Mouse (Mus musculus): ENCODE data around the gene Pitpna. TPM values are rescaled to one million over a fixed set of nuclear protein-coding genes. Genes with fewer than 3 reads are reported as not detected.
"Not testable (repeated sequence)": the region's sequence is repeated elsewhere in the genome, so short reads cannot be mapped to it uniquely, and the experiment has no call there.

The Pitpna gene
- polyA plus RNA-seq, 1 experiment from 2014 or later: 101 TPM

DNA sequence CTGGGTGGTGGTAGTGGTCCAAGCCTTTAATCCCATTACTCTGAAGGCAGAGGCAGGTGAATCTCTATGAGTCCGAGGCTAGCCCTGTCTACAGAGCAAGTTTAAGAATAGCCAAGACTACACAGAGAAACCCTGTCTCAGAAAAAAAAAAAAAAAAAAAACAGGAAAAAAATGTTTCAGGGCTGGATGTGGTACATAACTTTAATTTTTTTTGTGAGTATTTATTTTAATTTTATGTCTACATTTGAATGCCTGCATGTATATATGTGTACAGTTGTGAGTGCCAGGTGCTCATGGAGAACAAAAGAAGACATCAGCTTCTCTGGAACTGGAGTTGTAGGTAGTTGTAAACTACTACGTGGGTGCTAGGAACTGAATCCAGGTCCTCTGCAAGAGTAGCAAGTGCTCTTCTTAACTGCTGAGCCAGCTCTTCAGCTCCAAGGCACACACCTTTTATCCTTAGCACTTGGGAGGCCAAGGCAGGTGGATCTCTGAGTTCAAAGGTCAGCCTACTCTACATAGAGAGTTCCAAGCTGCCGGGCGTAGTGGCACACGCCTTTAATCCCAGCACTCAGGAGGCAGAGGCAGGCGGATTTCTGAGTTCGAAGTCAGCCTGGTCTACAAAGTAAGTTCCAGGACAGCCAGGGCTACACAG, 6.3 kb upstream of the Pitpna start:
- no peaks in the 10 kb centered on the region for H3K9me3 ChIP-seq
- H3K9ac ChIP-seq: no peak overlapping the region
- no peak overlapping the region for H3K4me2 ChIP-seq
- H3K4me3 ChIP-seq: no peak overlapping the region
- H3K4me1 ChIP-seq (replicated peaks): peaks cover 8% of the 10 kb centered on the region
- no peak overlapping the region for H3K27ac ChIP-seq
- 94% methylated on average over 7 of the region's 7 CpGs for WGBS
- no peak for ATAC-seq (ENCODE audit: low FRiP score)
- no peaks in the 10 kb centered on the region for H3K36me3 ChIP-seq
- no peaks in the 10 kb centered on the region for H3K27me3 ChIP-seq

GRCm38 (mm10) chr11:75583521-75583920, 4.4 kb upstream of the Pitpna start:
- peaks cover 8% of the 10 kb centered on the region for H3K4me1 ChIP-seq (replicated peaks)
- no peak for ATAC-seq (ENCODE audit: low FRiP score)
- no peaks in the 10 kb centered on the region for H3K27me3 ChIP-seq
- 63% methylated on average over 2 of the region's 2 CpGs for WGBS
- H3K36me3 ChIP-seq: no peaks in the 10 kb centered on the region
- no peak overlapping the region for H3K9ac ChIP-seq
- no peaks in the 10 kb centered on the region for H3K9me3 ChIP-seq
- no peak overlapping the region for H3K4me3 ChIP-seq
- H3K27ac ChIP-seq: no peak overlapping the region
- H3K4me2 ChIP-seq: no peak overlapping the region

GRCm38 (mm10) chr11:75585061-75585460, 2.8 kb upstream of the Pitpna start:
- H3K9ac ChIP-seq: no peak overlapping the region
- H3K4me2 ChIP-seq: no peak overlapping the region
- H3K4me3 ChIP-seq: no peak overlapping the region
- no peak for ATAC-seq (ENCODE audit: low FRiP score)
- no peaks in the 10 kb centered on the region for H3K36me3 ChIP-seq
- H3K27ac ChIP-seq: no peak overlapping the region
- no peaks in the 10 kb centered on the region for H3K27me3 ChIP-seq
- no peaks in the 10 kb centered on the region for H3K9me3 ChIP-seq
- H3K4me1 ChIP-seq (replicated peaks): peaks cover 23% of the 10 kb centered on the region
- WGBS: 92% methylated on average over 4 of the region's 4 CpGs

DNA sequence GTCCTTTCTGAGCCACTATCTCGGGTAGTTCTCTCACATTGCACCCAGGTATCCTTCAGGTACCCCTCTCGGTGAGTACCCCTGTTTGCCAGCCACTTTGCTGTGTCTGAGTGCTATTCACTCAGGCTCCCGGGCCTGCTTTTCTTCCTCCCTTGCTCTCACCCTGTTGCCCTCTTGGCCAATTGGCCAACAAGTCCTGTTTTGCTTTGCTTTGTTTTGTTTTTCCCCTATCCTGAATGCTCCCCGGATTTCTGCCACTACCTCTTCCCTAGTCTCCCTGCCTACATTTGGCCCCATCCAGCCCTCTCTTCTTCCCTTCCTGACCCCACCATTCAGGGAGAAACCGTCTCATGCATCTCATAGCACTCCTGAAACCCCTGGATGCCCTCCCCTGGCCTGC, 1.9 kb upstream of the Pitpna start:
- Histone ChIP-seq H3K9me3 (no peaks in the 10 kb centered on the region), H3K36me3 (no peaks in the 10 kb centered on the region), H3K27me3 (no peaks in the 10 kb centered on the region), H3K4me3 (no peak overlapping the region), H3K9ac (no peak overlapping the region), H3K4me1 (replicated peaks) (peaks cover 30% of the 10 kb centered on the region), H3K4me2 (no peak overlapping the region), H3K27ac (no peak overlapping the region)
- WGBS: 83% methylated on average over 5 of the region's 5 CpGs
- ATAC-seq (ENCODE audit: low FRiP score): no peak

- Histone ChIP-seq H3K9me3 (no peaks in the 10 kb centered on the region), H3K9ac (no peak overlapping the region; the same call in 1 of the 2 replicates), H3K36me3 (peaks cover 8% of the 10 kb centered on the region), H3K27ac (no peak overlapping the region), H3K4me2 (peak overlapping the region; percentile 94; the same call in 1 of the 2 replicates), H3K27me3 (no peaks in the 10 kb centered on the region), H3K4me1 (replicated peaks) (peaks cover 39% of the 10 kb centered on the region), H3K4me3 (no peak overlapping the region)
- WGBS: 81% methylated on average over 5 of the region's 5 CpGs
- no peak for ATAC-seq (ENCODE audit: low FRiP score)
These were observed 934 bp upstream of the Pitpna start for GRCm38 (mm10) chr11:75586963-75587362.

- H3K4me2 ChIP-seq: peak overlapping the region; percentile 94
- peak overlapping the region; percentile 99 for H3K9ac ChIP-seq
- H3K27ac ChIP-seq: peak overlapping the region; percentile 92
- WGBS: 2% methylated on average over 37 of the region's 37 CpGs
- H3K27me3 ChIP-seq: no peaks in the 10 kb centered on the region
- ATAC-seq (ENCODE audit: low FRiP score): peak; percentile 84
- no peaks in the 10 kb centered on the region for H3K9me3 ChIP-seq
- H3K4me1 ChIP-seq (replicated peaks): peaks cover 39% of the 10 kb centered on the region
- H3K4me3 ChIP-seq: peak overlapping the region; percentile 98
- H3K36me3 ChIP-seq: peaks cover 22% of the 10 kb centered on the region
These were observed 516 bp downstream of the Pitpna start for GRCm38 (mm10) chr11:75588285-75588941.

DNA sequence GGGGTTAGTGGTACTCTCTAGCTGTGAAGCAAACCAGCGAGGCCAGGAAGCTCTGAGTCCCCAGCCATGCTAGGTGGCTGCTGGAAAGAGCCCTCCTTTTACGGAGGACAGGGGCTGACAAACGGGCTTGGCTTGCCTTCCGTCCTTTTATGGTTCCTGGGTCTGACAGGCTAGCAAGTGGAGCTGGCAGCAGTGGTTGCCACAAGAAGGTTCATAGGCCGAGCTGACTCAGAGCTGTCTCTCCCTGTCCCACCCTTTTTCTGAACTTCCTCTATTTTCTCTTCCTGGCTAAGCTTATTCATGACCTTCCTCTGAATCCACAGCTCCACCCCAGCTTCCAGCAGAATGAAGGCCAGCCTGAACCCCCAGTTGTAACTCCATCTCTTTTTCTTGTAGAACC, 4.7 kb downstream of the Pitpna start:
- Histone ChIP-seq H3K9me3 (no peaks in the 10 kb centered on the region), H3K27ac (no peak overlapping the region), H3K27me3 (no peaks in the 10 kb centered on the region), H3K4me1 (replicated peaks) (peaks cover 33% of the 10 kb centered on the region), H3K4me3 (no peak overlapping the region), H3K4me2 (no peak overlapping the region), H3K9ac (no peak overlapping the region), H3K36me3 (peaks cover 62% of the 10 kb centered on the region)
- 96% methylated on average over 5 of the region's 5 CpGs for WGBS
- ATAC-seq (ENCODE audit: low FRiP score): no peak

GRCm38 (mm10) chr11:75594431-75594830, 6.5 kb downstream of the Pitpna start:
- H3K27me3 ChIP-seq: no peaks in the 10 kb centered on the region
- ATAC-seq (ENCODE audit: low FRiP score): no peak
- no peak overlapping the region for H3K9ac ChIP-seq

DNA sequence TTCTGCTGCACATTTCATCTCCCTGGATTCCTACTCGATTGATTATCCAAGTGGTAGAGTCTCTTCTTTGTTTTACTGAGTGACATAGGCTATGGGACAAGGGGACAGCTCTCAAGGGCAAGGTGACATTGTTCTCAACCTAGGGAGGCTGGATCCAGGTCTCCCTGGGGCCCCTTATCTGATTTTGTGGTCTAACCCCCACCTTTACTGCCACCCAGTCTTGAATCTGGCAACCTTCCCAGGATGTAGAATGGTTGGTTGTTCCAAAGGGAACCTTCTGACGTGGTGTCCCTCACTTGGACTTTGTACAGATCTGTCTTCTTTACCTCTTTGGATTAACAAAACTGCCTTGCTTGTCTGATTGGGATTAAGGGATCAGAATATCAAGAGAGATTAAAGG, 7.5 kb downstream of the Pitpna start:
- Histone ChIP-seq H3K27ac (no peak overlapping the region), H3K4me1 (replicated peaks) (peaks cover 13% of the 10 kb centered on the region), H3K4me2 (no peak overlapping the region), H3K36me3 (peaks cover 82% of the 10 kb centered on the region), H3K4me3 (no peak overlapping the region), H3K27me3 (no peaks in the 10 kb centered on the region), H3K9me3 (no peaks in the 10 kb centered on the region), H3K9ac (no peak overlapping the region)
- no peak for ATAC-seq (ENCODE audit: low FRiP score)
- WGBS: 87% methylated on average over 2 of the region's 2 CpGs

More at GRCm38 (mm10) chr11:75594431-75594830, 6.5 kb downstream of the Pitpna start:
- H3K36me3 ChIP-seq: peaks cover 76% of the 10 kb centered on the region
- H3K4me3 ChIP-seq: no peak overlapping the region
- no peaks in the 10 kb centered on the region for H3K9me3 ChIP-seq
- no peak overlapping the region for H3K4me2 ChIP-seq
- whole genome bisulfite sequencing: 86% methylated on average over 9 of the region's 9 CpGs
- peaks cover 22% of the 10 kb centered on the region for H3K4me1 ChIP-seq (replicated peaks)
- H3K27ac ChIP-seq: no peak overlapping the region

DNA sequence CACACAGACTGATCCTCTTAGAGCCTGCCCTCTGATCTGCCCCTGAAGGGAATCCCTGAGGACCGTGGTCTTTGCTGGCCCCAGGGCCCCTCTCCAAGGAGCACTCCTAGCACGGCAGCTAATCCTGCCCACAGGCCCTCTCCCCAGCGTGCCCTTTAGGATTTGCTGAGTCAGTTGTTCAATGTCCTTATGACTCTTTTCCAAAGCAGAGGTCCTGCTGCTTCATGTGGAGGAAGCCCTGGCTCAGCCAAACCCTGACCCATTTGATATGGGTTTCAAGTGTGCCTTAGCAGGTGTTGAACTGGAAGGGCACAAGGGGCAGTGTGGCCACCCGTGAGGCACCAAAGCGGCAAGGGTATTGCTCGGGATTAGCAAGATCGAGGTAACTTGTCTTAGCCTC, 7.9 kb downstream of the Pitpna start:
- H3K9ac ChIP-seq: no peak overlapping the region
- H3K4me2 ChIP-seq: no peak overlapping the region
- H3K4me1 ChIP-seq (replicated peaks): 0 out of 2 replicates have a peak, but pooled peaks cover 11% of the 10 kb centered on the region
- H3K27me3 ChIP-seq: no peaks in the 10 kb centered on the region
- H3K36me3 ChIP-seq: peaks cover 86% of the 10 kb centered on the region
- no peak overlapping the region for H3K27ac ChIP-seq
- no peaks in the 10 kb centered on the region for H3K9me3 ChIP-seq
- ATAC-seq (ENCODE audit: low FRiP score): no peak
- no peak overlapping the region for H3K4me3 ChIP-seq
- 76% methylated on average over 7 of the region's 7 CpGs for WGBS

GRCm38 (mm10) chr11:75596726-75597255, 8.9 kb downstream of the Pitpna start:
- Histone ChIP-seq H3K4me1 (replicated peaks) (0 out of 2 replicates have a peak, but pooled peaks cover 1% of the 10 kb centered on the region), H3K4me3 (no peak overlapping the region), H3K27me3 (no peaks in the 10 kb centered on the region), H3K9me3 (no peaks in the 10 kb centered on the region), H3K4me2 (no peak overlapping the region), H3K27ac (no peak overlapping the region), H3K36me3 (peaks cover 90% of the 10 kb centered on the region), H3K9ac (no peak overlapping the region)
- no peak for ATAC-seq (ENCODE audit: low FRiP score)
- WGBS: 90% methylated on average over 3 of the region's 3 CpGs

DNA sequence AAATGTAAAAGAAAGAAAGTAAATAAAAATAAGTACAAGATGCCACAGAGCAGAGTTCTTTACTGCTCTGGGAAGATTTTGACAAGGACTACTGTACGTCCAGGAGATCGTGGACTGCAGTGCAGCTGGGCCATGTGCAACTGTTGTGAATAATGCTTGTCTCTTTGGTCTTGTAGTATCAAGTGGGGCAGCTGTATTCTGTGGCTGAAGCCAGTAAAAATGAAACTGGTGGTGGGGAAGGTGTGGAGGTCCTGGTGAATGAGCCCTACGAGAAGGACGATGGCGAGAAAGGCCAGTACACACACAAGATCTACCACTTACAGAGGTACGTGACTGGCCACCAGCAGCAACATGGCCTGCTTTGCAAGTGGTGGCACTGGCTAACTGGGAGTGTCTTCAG, 10.1 kb downstream of the Pitpna start:
- Histone ChIP-seq H3K27me3 (no peaks in the 10 kb centered on the region), H3K9me3 (no peaks in the 10 kb centered on the region), H3K4me2 (no peak overlapping the region), H3K36me3 (peaks cover 90% of the 10 kb centered on the region), H3K9ac (no peak overlapping the region), H3K4me1 (replicated peaks) (no peaks in the 10 kb centered on the region), H3K4me3 (no peak overlapping the region), H3K27ac (no peak overlapping the region)
- WGBS: 93% methylated on average over 6 of the region's 6 CpGs
- no peak for ATAC-seq (ENCODE audit: low FRiP score)

GRCm38 (mm10) chr11:75599802-75600201, 11.9 kb downstream of the Pitpna start:
- H3K9ac ChIP-seq: not testable (repeated sequence)
- WGBS: 94% methylated on average over 17 of the region's 17 CpGs

More at GRCm38 (mm10) chr11:75599802-75600201, 11.9 kb downstream of the Pitpna start:
- H3K27me3 ChIP-seq; H3K4me3 ChIP-seq; H3K4me2 ChIP-seq; H3K9me3 ChIP-seq; H3K4me1 ChIP-seq (replicated peaks); ATAC-seq (ENCODE audit: low FRiP score); H3K27ac ChIP-seq: not testable (repeated sequence)
- peaks cover 85% of the 10 kb centered on the region for H3K36me3 ChIP-seq

Data from hindbrain, embryonic 13.5 days (tissue).